Mouse (Mus musculus) cerebellum, adult 2 months (tissue): ENCODE data around the gene Ppa1. TPM values are rescaled to one million over a fixed set of nuclear protein-coding genes. Genes with fewer than 3 reads are reported as not detected.

Experiments
- DNase-seq, 2 experiments: peaks; one replicate each; pipeline ENCODE4 v3.0.0; 2021
- H3K27ac ChIP-seq: fragments of 200-500 bp; 2 replicates; pipeline ENCODE4 v1.5.1; 2012; ENCODE audit warnings: low read length, control low read depth, inconsistent platforms; ENCODE audit not compliant: insufficient read depth
- H3K27me3 ChIP-seq: fragments of 200-500 bp; 2 replicates; pipeline ENCODE4 v1.6.1; 2012; ENCODE audit warnings: inconsistent platforms, mild to moderate bottlenecking, low read length, moderate library complexity; ENCODE audit not compliant: control insufficient read depth, insufficient read depth
- H3K4me1 ChIP-seq: fragments of 200-500 bp; 2 replicates; pipeline ENCODE4 v1.6.1; 2011; ENCODE audit warnings: low read length; ENCODE audit not compliant: control insufficient read depth, insufficient read depth
- H3K4me3 ChIP-seq: fragments of 200-500 bp; replicated peaks from 2 replicates; pipeline ENCODE3; 2011; ENCODE audit warnings: mild to moderate bottlenecking, low read depth, low read length, control low read depth; ENCODE audit not compliant: insufficient read depth
- CTCF ChIP-seq: fragments of 200-500 bp; IDR thresholded peaks from 2 replicates; pipeline ENCODE4 v1.5.1; 2011; ENCODE audit warnings: low read depth, mild to moderate bottlenecking, control low read depth, low read length, moderate library complexity, borderline replicate concordance; ENCODE audit not compliant: insufficient read depth
- POLR2A ChIP-seq: fragments of 200-500 bp; IDR thresholded peaks from 2 replicates; pipeline ENCODE4 v1.6.1; 2011; ENCODE audit warnings: low read length, control low read depth, borderline replicate concordance; ENCODE audit not compliant: insufficient read depth
- WGBS: fragments of 180-500 bp; shearing (Covaris S2); methylation state at CpG from one replicate; pipeline ENCODE4 v1.1.7; 2018; 5-methylcytosine and 5-hydroxymethylcytosine counted together
- polyA plus RNA-seq: library from polyadenylated mRNA; depleted of rRNA; stranded (reverse); fragments of >200 nt; gene quantifications from 2 replicates; pipeline ENCODE4 v1.2.3, GENCODE M21; 2012; rRNA removed

Ppa1 gene
- polyA plus RNA-seq, 1 experiment: 127 TPM

DNA sequence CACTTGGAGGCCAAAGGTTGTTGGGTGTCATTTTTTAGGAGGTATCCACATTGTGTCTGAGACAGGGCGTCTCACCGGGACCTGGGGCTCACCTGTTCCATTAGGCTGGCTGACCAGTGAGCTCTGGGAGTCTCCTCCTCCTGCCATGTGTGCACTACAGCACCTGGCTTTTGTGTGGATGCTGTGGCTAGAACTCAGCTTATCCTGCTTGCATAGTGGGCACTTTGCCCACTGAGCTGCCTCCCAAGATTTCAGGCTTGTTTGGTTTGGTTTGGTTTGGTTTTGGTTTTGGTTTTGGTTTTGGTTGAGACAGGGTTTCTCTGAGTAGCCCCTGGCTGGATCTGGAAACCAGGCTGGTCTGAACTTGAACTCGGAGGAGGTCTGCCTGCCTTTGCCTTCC is 73.9 kb downstream of the Ppa1 start:
- 84% methylated on average over 3 of the region's 3 CpGs for WGBS
- H3K27me3 ChIP-seq: no peaks in the 10 kb centered on the region
- no peaks in the 10 kb centered on the region for H3K4me1 ChIP-seq
- no peak overlapping the region for H3K4me3 ChIP-seq
- TF ChIP-seq CTCF (no peak), POLR2A (no peak)
- no peak overlapping the region for H3K27ac ChIP-seq
- DNase-seq: no peak

GRCm38 (mm10) chr10:61723271-61723670 is 74.9 kb downstream of the Ppa1 start:
- WGBS: 51% methylated on average over 6 of the region's 6 CpGs
- no peak for DNase-seq
- no peak overlapping the region for H3K4me3 ChIP-seq
- no peaks in the 10 kb centered on the region for H3K4me1 ChIP-seq
- TF ChIP-seq CTCF (no peak), POLR2A (no peak)
- H3K27ac ChIP-seq: no peak overlapping the region
- H3K27me3 ChIP-seq: no peaks in the 10 kb centered on the region

Other genes with a start within 250 kb of the Ppa1 start
- gene Nodal, start 230.6 kb upstream of the Ppa1 start, polyA plus RNA-seq: 0.68 and 0.97 TPM in 2 replicates
- 30.4 and 32.0 TPM in 2 replicates for gene Eif4ebp2, start 195.9 kb upstream of the Ppa1 start, polyA plus RNA-seq
- 20.8 and 20.9 TPM in 2 replicates for gene Lrrc20, start 172.8 kb upstream of the Ppa1 start, polyA plus RNA-seq
- 0.25 and 0.28 TPM in 2 replicates for gene Npffr1, start 53.1 kb upstream of the Ppa1 start, polyA plus RNA-seq
- gene Sar1a, start 31.7 kb downstream of the Ppa1 start, polyA plus RNA-seq: 101 and 105 TPM in 2 replicates
- 28.4 and 29.4 TPM in 2 replicates for gene Tysnd1, start 47.0 kb downstream of the Ppa1 start, polyA plus RNA-seq
- gene Aifm2, start 66.7 kb downstream of the Ppa1 start, polyA plus RNA-seq: 11.8 and 12.0 TPM in 2 replicates
- 20.8 and 23.0 TPM in 2 replicates for gene H2afy2, start 135.6 kb downstream of the Ppa1 start, polyA plus RNA-seq